In the genomic region with DNA sequence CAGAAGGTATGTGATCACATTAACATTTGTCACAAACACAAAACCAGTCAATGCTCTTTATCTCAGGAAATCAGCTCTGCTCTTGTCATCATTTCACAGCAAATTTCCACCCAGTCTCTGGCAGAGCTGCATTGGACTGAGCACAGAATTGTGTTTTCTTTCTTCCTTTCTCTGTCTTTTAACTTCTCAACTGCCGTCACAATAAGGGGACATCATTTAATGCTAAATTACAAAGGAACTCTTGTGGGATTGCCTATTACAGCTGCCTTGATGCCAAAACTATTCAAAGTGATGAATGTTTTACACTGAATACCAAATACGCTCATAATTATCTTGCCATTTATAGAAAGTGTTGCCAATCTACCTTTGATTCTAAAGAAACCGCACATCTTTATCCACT, we compare ENCODE assay signal across 21 mouse cellular contexts.
DNase-seq lines count a peak whose midpoint lies in the region; ATAC-seq lines count a peak whose summit lies in the region.
"Had no signal": no experiment of that assay in that cellular context is flagged by ENCODE, and none has a peak within 500 bp of the region (broad histone marks: within the 10 kb centered on the region; RNA-seq: fewer than 3 reads in every experiment).

No protein-coding gene starts in this region.

- H3K4me1 ChIP-seq in forebrain, embryonic 12.5 days = 0 out of 2 replicates have a peak, but pooled peaks cover 12% of the 10 kb centered on the region
- H3K4me1 ChIP-seq in forebrain, embryonic 11.5 days (replicated peaks; ENCODE audit: control insufficient read depth, insufficient read depth, low read length) = no peaks in the 10 kb centered on the region
- H3K4me1 ChIP-seq in midbrain, embryonic 15.5 days = 0 out of 2 replicates have a peak, but pooled peaks cover 2% of the 10 kb centered on the region
- peaks cover 6% of the 10 kb centered on the region; the same call in 1 of the 2 replicates for H3K4me1 ChIP-seq in midbrain, embryonic 13.5 days (replicated peaks)
- peaks cover 4% of the 10 kb centered on the region; the same call in 1 of the 2 replicates for H3K4me1 ChIP-seq in forebrain, embryonic 14.5 days (ENCODE audit: control insufficient read depth, insufficient read depth, low read length)
- H3K4me1 ChIP-seq: embryonic facial prominence, embryonic 13.5 days; heart, embryonic 12.5 days; hindbrain, embryonic 10.5 days had no signal

- ATAC-seq in forebrain, embryonic 12.5 days (ENCODE audit: low FRiP score) = peak; percentile 4; the same call in 1 of the 2 replicates
- no peak for ATAC-seq in forebrain, embryonic 11.5 days (replicated peaks; ENCODE audit: low FRiP score)
- peak; percentile 62; the same call in 1 of the 2 replicates for ATAC-seq in midbrain, embryonic 15.5 days (replicated peaks)
- ATAC-seq in midbrain, embryonic 13.5 days = no peak
- ATAC-seq in forebrain, embryonic 14.5 days = peak; percentile 61
- ATAC-seq: CD4-positive, CD25-positive, alpha-beta regulatory T cell, adult 4 months; inflammation-experienced regulatory T-cells, adult 6 months had no signal

- H3K9ac ChIP-seq in forebrain, embryonic 12.5 days = no peak overlapping the region
- H3K9ac ChIP-seq in forebrain, embryonic 11.5 days (ENCODE audit: low read length) = no peak overlapping the region
- no peak overlapping the region for H3K9ac ChIP-seq in midbrain, embryonic 15.5 days
- no peak overlapping the region for H3K9ac ChIP-seq in midbrain, embryonic 13.5 days (replicated peaks)
- no peak overlapping the region for H3K9ac ChIP-seq in forebrain, embryonic 14.5 days (ENCODE audit: low read length)
- H3K9ac ChIP-seq: embryonic facial prominence, embryonic 13.5 days; heart, embryonic 12.5 days; hindbrain, embryonic 14.5 days had no signal

- no peak overlapping the region for H3K4me2 ChIP-seq in forebrain, embryonic 12.5 days
- H3K4me2 ChIP-seq in forebrain, embryonic 11.5 days (ENCODE audit: low read depth, low read length, severe bottlenecking) = no peak overlapping the region
- H3K4me2 ChIP-seq in midbrain, embryonic 15.5 days = no peak overlapping the region
- H3K4me2 ChIP-seq in midbrain, embryonic 13.5 days (replicated peaks) = no peak overlapping the region
- no peak overlapping the region for H3K4me2 ChIP-seq in forebrain, embryonic 14.5 days (ENCODE audit: low read length)
- H3K4me2 ChIP-seq: embryonic facial prominence, embryonic 13.5 days; heart, embryonic 12.5 days; hindbrain, embryonic 14.5 days had no signal

- intact Hi-C loops in gastrocnemius, postnatal 14 days (cut with DNase I; ENCODE audit: low total_unique reads) = no loop called here

- no peaks in the 10 kb centered on the region for H3K36me3 ChIP-seq in forebrain, embryonic 12.5 days (replicated peaks)
- no peaks in the 10 kb centered on the region for H3K36me3 ChIP-seq in forebrain, embryonic 11.5 days (ENCODE audit: control insufficient read depth, insufficient read depth, low read length)
- H3K36me3 ChIP-seq in midbrain, embryonic 15.5 days (replicated peaks) = no peaks in the 10 kb centered on the region
- H3K36me3 ChIP-seq in midbrain, embryonic 13.5 days = no peaks in the 10 kb centered on the region
- H3K36me3 ChIP-seq in forebrain, embryonic 14.5 days (ENCODE audit: control insufficient read depth, insufficient read depth, low read length) = no peaks in the 10 kb centered on the region
- H3K36me3 ChIP-seq: embryonic facial prominence, embryonic 13.5 days; G1E; heart, embryonic 12.5 days; hindbrain, embryonic 10.5 days had no signal

- no peak overlapping the region for H3K27ac ChIP-seq in forebrain, embryonic 12.5 days
- H3K27ac ChIP-seq in forebrain, embryonic 11.5 days (ENCODE audit: low read depth, low read length) = no peak overlapping the region
- no peak overlapping the region for H3K27ac ChIP-seq in midbrain, embryonic 15.5 days
- no peak overlapping the region for H3K27ac ChIP-seq in midbrain, embryonic 13.5 days
- H3K27ac ChIP-seq in forebrain, embryonic 14.5 days (ENCODE audit: low read depth, low read length) = no peak overlapping the region
- H3K27ac ChIP-seq: embryonic facial prominence, embryonic 13.5 days; hindbrain, embryonic 10.5 days; hindbrain, embryonic 14.5 days had no signal

- DNase-seq in forebrain, embryonic 11.5 days (ENCODE audit: low spot score) = no peak
- DNase-seq in forebrain, embryonic 14.5 days (ENCODE audit: low spot score) = peak; percentile 52
- DNase-seq in gastrocnemius, postnatal 14 days = no peak
- no peak for DNase-seq in adrenal gland, adult (ENCODE audit: inconsistent age in 2 of 2, low spot score in 1 of 2)
- DNase-seq: adrenal gland, postnatal 14 days; B cell, adult 2 months; cerebellum, adult 18-20 months; cerebellum, adult 9-11 months; cerebellum, postnatal 36 days; gastrocnemius, postnatal 10 days; kidney, adult 11 months had no signal

- H3K9me3 ChIP-seq in forebrain, embryonic 12.5 days = no peaks in the 10 kb centered on the region
- no peaks in the 10 kb centered on the region for H3K9me3 ChIP-seq in forebrain, embryonic 11.5 days (ENCODE audit: control insufficient read depth, low read length)
- no peaks in the 10 kb centered on the region for H3K9me3 ChIP-seq in midbrain, embryonic 15.5 days
- no peaks in the 10 kb centered on the region for H3K9me3 ChIP-seq in midbrain, embryonic 13.5 days
- no peaks in the 10 kb centered on the region for H3K9me3 ChIP-seq in forebrain, embryonic 14.5 days (replicated peaks; ENCODE audit: control insufficient read depth, low read length)
- H3K9me3 ChIP-seq: embryonic facial prominence, embryonic 13.5 days; heart, embryonic 12.5 days; hindbrain, embryonic 10.5 days had no signal

- no peaks in the 10 kb centered on the region for H3K27me3 ChIP-seq in forebrain, embryonic 12.5 days
- no peaks in the 10 kb centered on the region for H3K27me3 ChIP-seq in forebrain, embryonic 11.5 days (ENCODE audit: control insufficient read depth, insufficient read depth, low read length)
- no peaks in the 10 kb centered on the region for H3K27me3 ChIP-seq in midbrain, embryonic 15.5 days (replicated peaks)
- H3K27me3 ChIP-seq in midbrain, embryonic 13.5 days = no peaks in the 10 kb centered on the region
- H3K27me3 ChIP-seq in forebrain, embryonic 14.5 days (replicated peaks; ENCODE audit: control insufficient read depth, insufficient read depth, low read length) = no peaks in the 10 kb centered on the region
- H3K27me3 ChIP-seq: embryonic facial prominence, embryonic 13.5 days; heart, embryonic 12.5 days had no signal

- H3K4me3 ChIP-seq in forebrain, embryonic 12.5 days (replicated peaks) = no peak overlapping the region
- no peak overlapping the region for H3K4me3 ChIP-seq in forebrain, embryonic 11.5 days (ENCODE audit: low read depth, low read length)
- H3K4me3 ChIP-seq in midbrain, embryonic 15.5 days = no peak overlapping the region
- H3K4me3 ChIP-seq in midbrain, embryonic 13.5 days (replicated peaks) = no peak overlapping the region
- H3K4me3 ChIP-seq in forebrain, embryonic 14.5 days (ENCODE audit: low read depth, low read length) = no peak overlapping the region
- H3K4me3 ChIP-seq: embryonic facial prominence, embryonic 13.5 days; heart, embryonic 12.5 days; hindbrain, embryonic 10.5 days had no signal

- WGBS in forebrain, embryonic 12.5 days = 38% methylated on average over 3 of the region's 3 CpGs
- 62% methylated on average over 3 of the region's 3 CpGs for WGBS in forebrain, embryonic 11.5 days
- 46% methylated on average over 3 of the region's 3 CpGs for WGBS in midbrain, embryonic 15.5 days
- WGBS in midbrain, embryonic 13.5 days = 53% methylated on average over 3 of the region's 3 CpGs
- WGBS in forebrain, embryonic 14.5 days = 30% methylated on average over 3 of the region's 3 CpGs

Comparison
In these comparisons a context has a peak if more than half of its experiments do, and no peak if none do; other contexts are left out.
1. ATAC-seq: peak in forebrain, embryonic 12.5 days (single experiment), midbrain, embryonic 15.5 days (single experiment) and forebrain, embryonic 14.5 days (single experiment); none in forebrain, embryonic 11.5 days (single experiment) and midbrain, embryonic 13.5 days (single experiment).